ENCODE assay signal across 15 mouse cellular contexts in the genomic region with DNA sequence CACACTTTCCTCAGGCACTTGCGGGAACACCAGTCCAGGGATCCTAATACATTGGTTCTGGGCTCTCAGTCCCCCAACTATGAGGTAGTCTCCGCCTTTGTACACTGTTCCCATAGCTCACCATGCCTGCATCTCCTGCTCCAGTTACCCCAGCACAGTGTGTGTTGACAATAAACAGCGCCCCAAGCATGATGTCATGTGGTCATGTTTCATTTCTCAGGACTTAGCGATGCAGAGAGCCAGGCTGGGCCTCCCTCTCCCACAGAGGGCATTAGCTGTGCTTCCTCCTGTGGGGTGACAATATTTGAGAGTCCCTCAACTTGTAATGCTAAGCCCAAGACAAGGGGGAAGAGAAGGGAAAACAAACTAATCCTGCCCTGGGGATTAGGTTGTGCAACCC. TPM values are rescaled to one million over a fixed set of nuclear protein-coding genes. Genes with fewer than 3 reads are reported as not detected.
DNase-seq lines count a peak whose midpoint lies in the region; ATAC-seq and TF ChIP-seq lines count a peak whose summit lies in the region.
"Had no signal": no experiment of that assay in that cellular context is flagged by ENCODE, and none has a peak within 500 bp of the region (broad histone marks: within the 10 kb centered on the region; RNA-seq: fewer than 3 reads in every experiment).

No protein-coding gene starts in this region.

- 78% methylated on average over 4 of the region's 4 CpGs for WGBS in midbrain, embryonic 10.5 days
- 72% methylated on average over 4 of the region's 4 CpGs for WGBS in midbrain, embryonic 16.5 days
- WGBS in heart, embryonic 10.5 days = 85% methylated on average over 4 of the region's 4 CpGs
- 69% methylated on average over 4 of the region's 4 CpGs for WGBS in forebrain, postnatal 0 days

- intact Hi-C loops in heart, postnatal 14 days (cut with DNase I) = no loop called here

- H3K36me3 ChIP-seq in midbrain, embryonic 10.5 days = no peaks in the 10 kb centered on the region
- no peaks in the 10 kb centered on the region for H3K36me3 ChIP-seq in midbrain, embryonic 16.5 days (ENCODE audit: control insufficient read depth, insufficient read depth, low read length)
- no peaks in the 10 kb centered on the region for H3K36me3 ChIP-seq in heart, embryonic 10.5 days
- H3K36me3 ChIP-seq in forebrain, postnatal 0 days (ENCODE audit: insufficient read depth) = no peaks in the 10 kb centered on the region
- H3K36me3 ChIP-seq: intestine, embryonic 15.5 days had no signal

- 0 out of 2 replicates have a peak overlapping the region, but pooled peaks have one; percentile 33 for H3K27ac ChIP-seq in midbrain, embryonic 10.5 days (replicated peaks)
- no peak overlapping the region for H3K27ac ChIP-seq in midbrain, embryonic 16.5 days (ENCODE audit: low read length)
- 0 out of 2 replicates have a peak overlapping the region, but pooled peaks have one; percentile 12 for H3K27ac ChIP-seq in heart, embryonic 10.5 days
- no peak overlapping the region for H3K27ac ChIP-seq in forebrain, postnatal 0 days (ENCODE audit: low read depth, low read length)
- H3K27ac ChIP-seq: gastrocnemius, adult 2 months; intestine, embryonic 15.5 days had no signal

- no peak for TF ChIP-seq CTCF in forebrain, postnatal 0 days (IDR thresholded peaks at IDR 0.05; ENCODE audit: low read depth)

- no peak overlapping the region for H3K4me3 ChIP-seq in midbrain, embryonic 10.5 days
- no peak overlapping the region for H3K4me3 ChIP-seq in midbrain, embryonic 16.5 days (ENCODE audit: low read depth, low read length)
- H3K4me3 ChIP-seq in heart, embryonic 10.5 days = no peak overlapping the region
- no peak overlapping the region for H3K4me3 ChIP-seq in forebrain, postnatal 0 days (ENCODE audit: low read depth, low read length)
- H3K4me3 ChIP-seq: erythroblast, embryonic 14.5 days; gastrocnemius, adult 2 months; intestine, embryonic 15.5 days had no signal

- no peak for ATAC-seq in midbrain, embryonic 16.5 days
- peak; percentile 16; the same call in 1 of the 2 replicates for ATAC-seq in neutrophil, adult 5-6 weeks (ENCODE audit: extremely low read depth, insufficient number of reproducible peaks, low FRiP score, poor library complexity, severe bottlenecking)
- ATAC-seq in granulocyte monocyte progenitor cell, adult 5-6 weeks (replicated peaks; ENCODE audit: poor library complexity, severe bottlenecking) = no peak
- ATAC-seq in forebrain, postnatal 0 days = no peak
- ATAC-seq: intestine, embryonic 15.5 days had no signal

- no peak overlapping the region for H3K4me2 ChIP-seq in midbrain, embryonic 16.5 days (ENCODE audit: low read length)
- H3K4me2 ChIP-seq in forebrain, postnatal 0 days (ENCODE audit: low read depth) = no peak overlapping the region
- H3K4me2 ChIP-seq: intestine, embryonic 15.5 days had no signal

- DNase-seq in heart, adult 18-20 months = peak; percentile 33 to 41
- no peak for DNase-seq in heart, postnatal 14 days
- DNase-seq in midbrain, embryonic 10.5 days (ENCODE audit: low spot score) = no peak
- no peak for DNase-seq in heart, embryonic 10.5 days (ENCODE audit: low spot score)
- DNase-seq in forebrain, postnatal 0 days = no peak
- DNase-seq: gastrocnemius, adult 2 months; layer of hippocampus, adult 9-11 months; lung, adult 2 months had no signal

- no peaks in the 10 kb centered on the region for H3K27me3 ChIP-seq in midbrain, embryonic 10.5 days (ENCODE audit: low read depth, poor library complexity, severe bottlenecking)
- H3K27me3 ChIP-seq in midbrain, embryonic 16.5 days (ENCODE audit: control insufficient read depth, insufficient read depth, low read depth, low read length) = no peaks in the 10 kb centered on the region
- no peaks in the 10 kb centered on the region for H3K27me3 ChIP-seq in heart, embryonic 10.5 days (ENCODE audit: insufficient read depth, poor library complexity, severe bottlenecking)
- no peaks in the 10 kb centered on the region for H3K27me3 ChIP-seq in forebrain, postnatal 0 days (ENCODE audit: insufficient read depth, low read length)
- H3K27me3 ChIP-seq: intestine, embryonic 15.5 days had no signal

- no peak overlapping the region for H3K9ac ChIP-seq in midbrain, embryonic 16.5 days (ENCODE audit: low read depth, low read length)
- H3K9ac ChIP-seq in forebrain, postnatal 0 days = no peak overlapping the region
- H3K9ac ChIP-seq: intestine, embryonic 15.5 days had no signal

- H3K4me1 ChIP-seq in midbrain, embryonic 10.5 days = peaks cover 22% of the 10 kb centered on the region
- no peaks in the 10 kb centered on the region for H3K4me1 ChIP-seq in midbrain, embryonic 16.5 days (ENCODE audit: control insufficient read depth, insufficient read depth, low read length)
- H3K4me1 ChIP-seq in heart, embryonic 10.5 days = peaks cover 17% of the 10 kb centered on the region
- H3K4me1 ChIP-seq in forebrain, postnatal 0 days (ENCODE audit: insufficient read depth) = no peaks in the 10 kb centered on the region
- H3K4me1 ChIP-seq: intestine, embryonic 15.5 days had no signal

- no peaks in the 10 kb centered on the region for H3K9me3 ChIP-seq in midbrain, embryonic 10.5 days (replicated peaks)
- H3K9me3 ChIP-seq in midbrain, embryonic 16.5 days (replicated peaks; ENCODE audit: control insufficient read depth, low read length, poor library complexity, severe bottlenecking) = no peaks in the 10 kb centered on the region
- H3K9me3 ChIP-seq in heart, embryonic 10.5 days = no peaks in the 10 kb centered on the region
- no peaks in the 10 kb centered on the region for H3K9me3 ChIP-seq in forebrain, postnatal 0 days (ENCODE audit: low read length)
- H3K9me3 ChIP-seq: intestine, embryonic 15.5 days had no signal

RNA-seq across cellular contexts. Expression of gene Svopl, which starts 1.2 kb away (rescaled TPM):
- total RNA-seq in heart, adult 18-20 months (2021) = under 1 TPM; 0.47 to 0.67 TPM
- under 1 TPM; 0.53 to 0.90 TPM for total RNA-seq in heart, postnatal 14 days (2021)
- 0.91 and 1.3 TPM in 2 replicates for polyA plus RNA-seq in midbrain, embryonic 10.5 days (2016; fragmentation: Nextera tagmentation; extraction: Ambion mirVana)
- 0.85 and 0.88 TPM in 2 replicates for polyA plus RNA-seq in midbrain, embryonic 16.5 days (2015; fragmentation: Nextera tagmentation; extraction: Ambion mirVana)
- 0.33 and 0.55 TPM in 2 replicates for polyA plus RNA-seq in heart, embryonic 10.5 days (2016; fragmentation: Nextera tagmentation; extraction: Ambion mirVana)
- total RNA-seq in neutrophil, adult 5-6 weeks (2017) = not detected in 2 replicates
- total RNA-seq in granulocyte monocyte progenitor cell, adult 5-6 weeks (2014; fragmentation: Nextera tagmentation) = not detected in 2 replicates
- total RNA-seq in granulocyte monocyte progenitor cell, adult 5-6 weeks (2017) = not detected in 2 replicates
- total RNA-seq in forebrain, postnatal 0 days (2014; rRNA removed) = not detected in 2 replicates
- polyA plus RNA-seq in forebrain, postnatal 0 days (2015; fragmentation: Nextera tagmentation; extraction: Ambion mirVana) = 0.73 and 1.1 TPM in 2 replicates
- total RNA-seq: megakaryocyte progenitor cell, adult 5-6 weeks had no signal
- polyA plus RNA-seq: cortical plate, adult 2 months; erythroblast, embryonic 14.5 days had no signal

Comparison
In these comparisons a context has a peak if more than half of its experiments do, and no peak if none do; other contexts are left out.
1. DNase-seq: peak in heart, adult 18-20 months (2 of 2); none in heart, postnatal 14 days (0 of 2), midbrain, embryonic 10.5 days (single experiment), heart, embryonic 10.5 days (single experiment) and forebrain, postnatal 0 days (single experiment).
2. H3K27ac ChIP-seq: peak in midbrain, embryonic 10.5 days (single experiment) and heart, embryonic 10.5 days (single experiment); none in midbrain, embryonic 16.5 days (single experiment) and forebrain, postnatal 0 days (single experiment).